Mouse (Mus musculus) liver, embryonic 14.5 days (tissue): ENCODE measurements around the gene Bsn. TPM values are rescaled to one million over a fixed set of nuclear protein-coding genes. Genes with fewer than 3 reads are reported as not detected.

Experiments
- ATAC-seq: fragments of 200-750 bp; cut with Nextera tagmentation; 2 replicates; pipeline ENCODE4 v1.8.0; 2017; ENCODE audit warnings: moderate number of reproducible peaks, mild to moderate bottlenecking, moderate library complexity; ENCODE audit not compliant: insufficient read depth
- DNase-seq, 3 experiments: peaks; one replicate each; pipeline ENCODE4 v3.0.0-alpha.2; 2012 to 2013; ENCODE audit warnings: low read depth in 3 of 3, low spot score in 3 of 3
- H3K27ac ChIP-seq: fragments of 300-500 bp; sonication (generic); 2 replicates; pipeline ENCODE4 v1.5.1; 2014; ENCODE audit warnings: moderate library complexity, mild to moderate bottlenecking, control low read depth, inconsistent platforms
- H3K27me3 ChIP-seq: fragments of 300-500 bp; sonication (generic); 2 replicates; pipeline ENCODE4 v1.6.1; 2014; ENCODE audit warnings: mild to moderate bottlenecking, low read length, moderate library complexity; ENCODE audit not compliant: control insufficient read depth, insufficient read depth
- H3K36me3 ChIP-seq: fragments of 300-500 bp; sonication (generic); replicated peaks from 2 replicates; pipeline ENCODE4 v1.6.1; 2014; ENCODE audit warnings: low read depth; ENCODE audit not compliant: control insufficient read depth, insufficient read depth
- H3K4me1 ChIP-seq, 2 experiments: fragments of 200-500 bp in 1 of 2; fragments of 300-500 bp in 1 of 2; sonication (generic) in 1 of 2; replicated peaks; 2 replicates each; pipeline ENCODE4 v1.6.1; 2012 to 2014; ENCODE audit warnings: antibody characterized with exemption in 1 of 2, inconsistent platforms in 1 of 2, low read length in 1 of 2; ENCODE audit not compliant: control insufficient read depth in 2 of 2, insufficient read depth in 2 of 2
- H3K4me2 ChIP-seq: fragments of 300-500 bp; sonication (generic); 2 replicates; pipeline ENCODE4 v1.6.1; 2014; ENCODE audit warnings: low read depth, mild to moderate bottlenecking, control low read depth, moderate library complexity
- H3K4me3 ChIP-seq, 2 experiments: fragments of 200-500 bp in 1 of 2; fragments of 300-500 bp in 1 of 2; sonication (generic) in 1 of 2; 2 replicates each; pipeline ENCODE4 v1.5.1; 2012 to 2014; ENCODE audit warnings: low read depth in 2 of 2, low read length in 2 of 2, mild to moderate bottlenecking in 2 of 2, control low read depth in 1 of 2, inconsistent platforms in 1 of 2, moderate library complexity in 1 of 2; ENCODE audit not compliant: insufficient read depth in 1 of 2
- H3K9ac ChIP-seq: fragments of 300-500 bp; sonication (generic); replicated peaks from 2 replicates; pipeline ENCODE4 v1.6.1; 2014; ENCODE audit warnings: mild to moderate bottlenecking, control low read depth, moderate library complexity
- H3K9me3 ChIP-seq: fragments of 300-500 bp; sonication (generic); 2 replicates; pipeline ENCODE4 v1.6.1; 2016; ENCODE audit warnings: low read length, mixed read lengths; ENCODE audit not compliant: control insufficient read depth
- CTCF ChIP-seq: IDR thresholded peaks from 2 replicates; pipeline ENCODE4 v1.5.1; 2016; ENCODE audit warnings: antibody characterized with exemption, low read depth, control low read depth
- EP300 ChIP-seq: IDR thresholded peaks from 2 replicates; pipeline ENCODE4 v1.6.1; 2016; ENCODE audit warnings: antibody characterized with exemption, low read depth
- WGBS: fragments of 180-500 bp; shearing (Covaris S2); extraction: QIAGEN DNeasy Blood & Tissue Kit; methylation state at CpG from one replicate; pipeline ENCODE4 v1.1.7; 2014; ENCODE audit not compliant: insufficient replicate concordance; 5-methylcytosine and 5-hydroxymethylcytosine counted together
- polyA plus RNA-seq, 2 experiments: library from polyadenylated mRNA; depleted of rRNA in 1 of 2; stranded (reverse) in 1 of 2; unstranded in 1 of 2; fragments of >200 nt; fragmentation: Nextera tagmentation in 1 of 2; extraction: Ambion mirVana in 1 of 2; gene quantifications; 2 replicates each; pipeline versions ENCODE4 v1.2.1 to v1.2.3; 2012 to 2014

Bsn gene
- polyA plus RNA-seq, 2 experiments: 0.86 to 1.1 TPM

- peak overlapping the region; percentile 96 for H3K4me2 ChIP-seq
- no peak for TF ChIP-seq EP300
- no peak for TF ChIP-seq CTCF
Observed at GRCm38 (mm10) chr9:108085261-108085660, 104.9 kb downstream of the Bsn start.

GRCm38 (mm10) chr9:108083561-108083960 lies 106.6 kb downstream of the Bsn start:
- Histone ChIP-seq H3K27me3 (no peaks in the 10 kb centered on the region), H3K4me1 (peaks cover 52 to 68% of the 10 kb centered on the region in 2 experiments), H3K9me3 (no peaks in the 10 kb centered on the region), H3K36me3 (peaks cover 52% of the 10 kb centered on the region), H3K27ac (peak overlapping the region; percentile 100), H3K4me2 (peak overlapping the region; percentile 96), H3K4me3 (peak overlapping the region in 1 of 2 experiments; percentile 36; a peak in 2 of 4 replicates), H3K9ac (peak overlapping the region; percentile 65)
- WGBS: 35% methylated on average over 6 of the region's 6 CpGs
- TF ChIP-seq CTCF (no peak), EP300 (no peak)
- ATAC-seq (no peak), DNase-seq (no peak)

More at GRCm38 (mm10) chr9:108085261-108085660, 104.9 kb downstream of the Bsn start:
- ATAC-seq (no peak), DNase-seq (no peak)
- no peak overlapping the region for H3K4me3 ChIP-seq
- 87% methylated on average over 4 of the region's 4 CpGs for WGBS
- no peaks in the 10 kb centered on the region for H3K27me3 ChIP-seq
- H3K27ac ChIP-seq: peak overlapping the region; percentile 100
- H3K4me1 ChIP-seq: peaks cover 52 to 61% of the 10 kb centered on the region in 2 experiments
- no peaks in the 10 kb centered on the region for H3K9me3 ChIP-seq
- peak overlapping the region; percentile 65 for H3K9ac ChIP-seq
- peaks cover 69% of the 10 kb centered on the region for H3K36me3 ChIP-seq

DNA sequence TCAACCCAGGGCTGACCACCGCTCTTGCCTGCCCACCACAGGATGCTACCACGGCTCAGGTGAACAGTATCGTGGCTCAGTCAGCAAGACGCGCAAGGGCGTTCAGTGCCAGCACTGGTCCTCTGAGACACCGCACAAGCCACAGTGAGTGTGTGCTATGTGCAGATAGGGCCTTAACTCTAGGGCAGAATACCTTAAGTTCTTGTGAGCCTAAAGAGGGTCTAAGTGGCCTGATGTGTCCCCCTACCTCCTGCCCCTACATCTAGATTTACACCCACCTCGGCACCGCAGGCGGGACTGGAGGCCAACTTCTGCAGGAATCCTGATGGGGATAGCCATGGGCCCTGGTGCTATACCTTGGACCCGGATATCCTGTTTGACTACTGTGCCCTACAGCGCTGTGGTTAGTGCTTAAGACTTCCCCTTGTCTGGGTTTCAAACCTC lies 107.2 kb downstream of the Bsn start, which contains the start of gene Rnf123:
Gene Rnf123, minus strand, starts transcription at position 359 of the 444 bp plus-strand sequence.
- Histone ChIP-seq H3K36me3 (peaks cover 47% of the 10 kb centered on the region), H3K4me2 (peak within 1 kb of the TSS; percentile 96), H3K9me3 (no peaks in the 10 kb centered on the region), H3K9ac (peak within 1 kb of the TSS; percentile 65), H3K27ac (peak within 1 kb of the TSS; percentile 100), H3K4me1 (peaks cover 52 to 72% of the 10 kb centered on the region in 2 experiments), H3K4me3 (peak within 1 kb of the TSS; percentile 6 to 36), H3K27me3 (no peaks in the 10 kb centered on the region)
- ATAC-seq (peak; percentile 13; the same call in 1 of the 2 replicates), DNase-seq (no peak)
- 15% methylated on average over 12 of the region's 12 CpGs for WGBS
- TF ChIP-seq CTCF: no peak
- peak; percentile 41; the same call in 1 of the 2 replicates for TF ChIP-seq EP300

- peaks cover 52 to 76% of the 10 kb centered on the region in 2 experiments for H3K4me1 ChIP-seq
- no peaks in the 10 kb centered on the region for H3K27me3 ChIP-seq
- DNase-seq: no peak
- H3K4me2 ChIP-seq: peak overlapping the region; percentile 96
- TF ChIP-seq CTCF (0 out of 2 replicates have a peak, but pooled peaks have one; percentile 12), EP300 (no peak)
- H3K9me3 ChIP-seq: no peaks in the 10 kb centered on the region
- peak overlapping the region; percentile 65 for H3K9ac ChIP-seq
- ATAC-seq: no peak
- H3K27ac ChIP-seq: peak overlapping the region; percentile 100
- WGBS: 11% methylated on average over 19 of the region's 19 CpGs
- peaks cover 42% of the 10 kb centered on the region for H3K36me3 ChIP-seq
- H3K4me3 ChIP-seq: peak overlapping the region; percentile 6 to 36
Observed at GRCm38 (mm10) chr9:108082549-108082948, 107.6 kb downstream of the Bsn start.

DNA sequence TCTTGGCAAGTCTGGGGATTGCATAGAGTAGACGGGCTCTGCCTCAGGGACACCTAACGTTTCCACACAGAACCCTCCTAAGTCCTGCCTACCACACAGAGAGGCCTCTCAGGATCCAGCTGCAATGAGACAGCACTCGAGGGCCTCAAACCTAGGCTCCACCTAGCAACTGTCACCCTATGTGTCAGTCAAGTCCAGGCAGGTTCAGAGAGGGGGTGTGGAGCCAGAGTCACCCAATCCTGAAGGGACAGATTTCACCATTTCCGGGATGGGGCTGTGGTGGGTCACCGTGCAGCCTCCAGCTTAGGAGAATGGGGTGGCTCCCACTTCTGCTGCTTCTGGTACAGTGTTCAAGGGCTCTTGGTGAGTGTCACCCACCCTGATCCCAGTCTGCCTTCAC lies 110.0 kb downstream of the Bsn start, which contains the start of gene Mst1:
Gene Mst1, plus strand, starts transcription at position 269 of the 400 bp plus-strand sequence.
- peaks cover 37% of the 10 kb centered on the region for H3K36me3 ChIP-seq
- no peaks in the 10 kb centered on the region for H3K9me3 ChIP-seq
- no peaks in the 10 kb centered on the region for H3K27me3 ChIP-seq
- peak within 1 kb of the TSS; percentile 99 for H3K9ac ChIP-seq
- H3K27ac ChIP-seq: peak within 1 kb of the TSS; percentile 100
- WGBS: 10% methylated on average over 5 of the region's 5 CpGs
- TF ChIP-seq EP300 (no peak), CTCF (no peak)
- peaks cover 53 to 69% of the 10 kb centered on the region in 2 experiments for H3K4me1 ChIP-seq
- DNase-seq (peak; percentile 91 to 94 (median 93)), ATAC-seq (peak; percentile 85)
- peak within 1 kb of the TSS; percentile 96 for H3K4me2 ChIP-seq
- H3K4me3 ChIP-seq: peak within 1 kb of the TSS; percentile 96 to 97
